Mouse (Mus musculus) hindbrain, embryonic 11.5 days (tissue): Measurements from ENCODE around the gene Sfxn4. TPM values are rescaled to one million over a fixed set of nuclear protein-coding genes. Genes with fewer than 3 reads are reported as not detected.
A peak's percentile ranks its signal among the peaks of the same experiment; 100 is the strongest.

Experiments used
- ATAC-seq: fragments of 200-750 bp; cut with Nextera tagmentation; 2 replicates; pipeline ENCODE4 v1.8.0; 2017; ENCODE audit warnings: mild to moderate bottlenecking, moderate TSS enrichment, moderate library complexity; ENCODE audit not compliant: low FRiP score
- DNase-seq: peaks from one replicate; pipeline ENCODE4 v3.0.0-alpha.2; 2015; ENCODE audit warnings: low spot score
- H3K27ac ChIP-seq: fragments of 300-500 bp; sonication (generic); 2 replicates; pipeline ENCODE4 v1.5.1; 2014; ENCODE audit warnings: mild to moderate bottlenecking, low read depth, low read length
- H3K27me3 ChIP-seq: fragments of 300-500 bp; sonication (generic); 2 replicates; pipeline ENCODE4 v1.6.1; 2014; ENCODE audit warnings: mild to moderate bottlenecking, low read length, moderate library complexity, mixed read lengths; ENCODE audit not compliant: control insufficient read depth, insufficient read depth
- H3K36me3 ChIP-seq: fragments of 300-500 bp; sonication (generic); 2 replicates; pipeline ENCODE4 v1.6.1; 2014; ENCODE audit warnings: mild to moderate bottlenecking, low read length, moderate library complexity, mixed read lengths; ENCODE audit not compliant: control insufficient read depth, insufficient read depth
- H3K4me1 ChIP-seq: fragments of 300-500 bp; sonication (generic); replicated peaks from 2 replicates; pipeline ENCODE4 v1.6.1; 2014; ENCODE audit warnings: low read length, mixed read lengths; ENCODE audit not compliant: control insufficient read depth, insufficient read depth
- H3K4me2 ChIP-seq: fragments of 300-500 bp; sonication (generic); replicated peaks from 2 replicates; pipeline ENCODE4 v1.6.1; 2014; ENCODE audit warnings: mild to moderate bottlenecking, low read depth, low read length
- H3K4me3 ChIP-seq: fragments of 300-500 bp; sonication (generic); 2 replicates; pipeline ENCODE4 v1.5.1; 2014; ENCODE audit warnings: low read depth, low read length
- H3K9ac ChIP-seq: fragments of 300-500 bp; sonication (generic); 2 replicates; pipeline ENCODE4 v1.6.1; 2014; ENCODE audit warnings: low read depth, low read length
- H3K9me3 ChIP-seq: fragments of 300-500 bp; sonication (generic); 2 replicates; pipeline ENCODE4 v1.6.1; 2016; ENCODE audit warnings: low read length; ENCODE audit not compliant: control insufficient read depth
- WGBS: fragments of 180-500 bp; shearing (Covaris S2); extraction: QIAGEN DNeasy Blood & Tissue Kit; methylation state at CpG from one replicate; pipeline ENCODE4 v1.1.7; 2014; 5-methylcytosine and 5-hydroxymethylcytosine counted together
- polyA plus RNA-seq: library from polyadenylated mRNA; unstranded; fragments of >200 nt; fragmentation: Nextera tagmentation; extraction: Ambion mirVana; gene quantifications from 2 replicates; pipeline ENCODE4 v1.2.1, GENCODE M21; 2014

Sfxn4 gene
- polyA plus RNA-seq, 1 experiment from 2014 or later: 15.4 TPM

DNA sequence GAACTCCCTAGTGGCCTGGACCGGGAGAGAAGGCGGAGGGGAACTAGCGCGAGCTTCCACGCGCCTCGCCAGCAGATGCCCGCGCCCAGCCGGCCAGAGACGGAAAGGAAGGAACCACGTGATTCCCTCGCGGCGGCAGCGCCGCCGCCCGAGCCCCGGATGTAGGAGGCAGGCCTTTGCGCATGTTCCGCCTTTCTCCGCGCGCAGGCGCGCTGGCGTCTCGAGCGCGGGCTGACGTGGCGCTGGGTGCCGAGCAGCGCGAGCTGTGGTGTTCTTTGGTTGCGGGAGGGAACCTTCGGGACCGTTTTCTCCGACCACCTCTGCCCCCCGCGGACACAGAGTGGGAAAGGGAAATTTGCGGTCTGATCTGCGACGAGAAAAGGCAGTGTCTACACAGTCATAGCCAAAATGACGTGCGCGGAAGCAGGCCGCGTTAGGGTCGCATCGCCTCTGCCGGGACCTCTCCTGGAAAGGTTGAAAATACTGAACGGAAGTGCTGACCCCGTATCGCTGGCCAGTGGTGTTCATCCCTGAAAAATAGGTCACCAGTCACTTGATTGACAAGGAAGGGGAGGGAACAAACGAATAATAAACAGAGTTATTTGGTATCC lies 70.6 kb downstream of the Sfxn4 start, which contains the start of gene Eif3a:
Gene Eif3a, minus strand, starts transcription at position 108 of the 611 bp plus-strand sequence.
- Histone ChIP-seq H3K9me3 (no peaks in the 10 kb centered on the region), H3K4me3 (peak within 1 kb of the TSS; percentile 99), H3K9ac (peak within 1 kb of the TSS; percentile 99), H3K4me1 (no peaks in the 10 kb centered on the region; the same call in 1 of the 2 replicates), H3K36me3 (no peaks in the 10 kb centered on the region), H3K4me2 (peak within 1 kb of the TSS; percentile 63), H3K27me3 (no peaks in the 10 kb centered on the region), H3K27ac (peak within 1 kb of the TSS; percentile 91)
- peak; percentile 97 for ATAC-seq
- peak; percentile 97 for DNase-seq
- WGBS: under 1% methylated on average over 57 of the region's 57 CpGs

- Histone ChIP-seq H3K9ac (peak overlapping the region; percentile 99), H3K27ac (peak overlapping the region; percentile 91), H3K4me3 (peak overlapping the region; percentile 99), H3K36me3 (no peaks in the 10 kb centered on the region), H3K4me2 (peak overlapping the region; percentile 63), H3K9me3 (no peaks in the 10 kb centered on the region), H3K27me3 (no peaks in the 10 kb centered on the region), H3K4me1 (no peaks in the 10 kb centered on the region; the same call in 1 of the 2 replicates)
- 1% methylated on average over 57 of the region's 60 CpGs for WGBS
- ATAC-seq (peak; percentile 78), DNase-seq (peak; percentile 75)
These were observed 71.3 kb downstream of the Sfxn4 start for GRCm38 (mm10) chr19:60789919-60790506.

- Histone ChIP-seq H3K4me3 (peak overlapping the region; percentile 99), H3K27ac (peak overlapping the region; percentile 91), H3K4me1 (no peaks in the 10 kb centered on the region; the same call in 1 of the 2 replicates), H3K9ac (peak overlapping the region; percentile 99), H3K36me3 (no peaks in the 10 kb centered on the region), H3K27me3 (no peaks in the 10 kb centered on the region), H3K4me2 (peak overlapping the region; percentile 63), H3K9me3 (no peaks in the 10 kb centered on the region)
- 2% methylated on average over 7 of the region's 7 CpGs for WGBS
- DNase-seq (no peak), ATAC-seq (no peak)
These were observed 71.8 kb downstream of the Sfxn4 start for GRCm38 (mm10) chr19:60789452-60789851.

- 56% methylated on average over 6 of the region's 6 CpGs for WGBS
- no peak for ATAC-seq
- no peaks in the 10 kb centered on the region for H3K9me3 ChIP-seq
- H3K9ac ChIP-seq: no peak overlapping the region
- H3K4me1 ChIP-seq: no peaks in the 10 kb centered on the region; the same call in 1 of the 2 replicates
- H3K4me3 ChIP-seq: peak overlapping the region; percentile 23
- H3K27ac ChIP-seq: no peak overlapping the region
- H3K36me3 ChIP-seq: no peaks in the 10 kb centered on the region
- H3K27me3 ChIP-seq: no peaks in the 10 kb centered on the region
- no peak for DNase-seq
- peak overlapping the region; percentile 39 for H3K4me2 ChIP-seq
These were observed 72.9 kb downstream of the Sfxn4 start for GRCm38 (mm10) chr19:60788214-60788960.

GRCm38 (mm10) chr19:60787465-60788150 lies 73.7 kb downstream of the Sfxn4 start:
- 78% methylated on average over 2 of the region's 2 CpGs for WGBS
- Histone ChIP-seq H3K9ac (no peak overlapping the region), H3K4me3 (no peak overlapping the region), H3K4me1 (no peaks in the 10 kb centered on the region; the same call in 1 of the 2 replicates), H3K27ac (no peak overlapping the region), H3K4me2 (no peak overlapping the region), H3K27me3 (no peaks in the 10 kb centered on the region), H3K36me3 (no peaks in the 10 kb centered on the region), H3K9me3 (no peaks in the 10 kb centered on the region)
- DNase-seq (no peak), ATAC-seq (no peak)

Other genes with a start within 250 kb of the Sfxn4 start
- 3.8 and 5.4 TPM in 2 replicates for gene Nanos1, start 105.5 kb downstream of the Sfxn4 start, polyA plus RNA-seq
- gene Eif3a, start 70.8 kb downstream of the Sfxn4 start, polyA plus RNA-seq: 169 and 184 TPM in 2 replicates
- gene Fam45a, start 49.9 kb downstream of the Sfxn4 start, polyA plus RNA-seq: 38.9 and 46.0 TPM in 2 replicates
- 119 and 121 TPM in 2 replicates for gene Prdx3, start 13.1 kb upstream of the Sfxn4 start, polyA plus RNA-seq
- gene Grk5, start 28.3 kb upstream of the Sfxn4 start, polyA plus RNA-seq: 3.0 and 3.7 TPM in 2 replicates